Mouse (Mus musculus): Measurements from ENCODE around the gene Spc25.

Gene Spc25

GRCm38 (mm10) chr2:69205791-69206351 lies at the start of gene Spc25:
TSS of gene Spc25 (minus strand) at chr2:69206194.
- DNase-seq (ENCODE audit: low spot score in 2 of 2): peak; percentile 85 to 90

GRCm38 (mm10) chr2:69248221-69248755 lies 42.3 kb upstream of the Spc25 start:
- DNase-seq (ENCODE audit: low spot score in 2 of 2): no peak

- DNase-seq (ENCODE audit: low spot score in 2 of 2): no peak
Observed at GRCm38 (mm10) chr2:69247081-69247480, 41.1 kb upstream of the Spc25 start.

- no peak for DNase-seq (ENCODE audit: low spot score in 2 of 2)
Observed at GRCm38 (mm10) chr2:69244924-69245323, 38.9 kb upstream of the Spc25 start.

- DNase-seq (ENCODE audit: low spot score in 2 of 2): no peak
Observed at GRCm38 (mm10) chr2:69239315-69239714, 33.3 kb upstream of the Spc25 start.

- DNase-seq (ENCODE audit: low spot score in 2 of 2): no peak
Observed at GRCm38 (mm10) chr2:69234976-69235678, 29.1 kb upstream of the Spc25 start.

- no peak for DNase-seq (ENCODE audit: low spot score in 2 of 2)
Observed at GRCm38 (mm10) chr2:69232101-69232500, 26.1 kb upstream of the Spc25 start.

- DNase-seq (ENCODE audit: low spot score in 2 of 2): no peak
Observed at GRCm38 (mm10) chr2:69230137-69230536, 24.1 kb upstream of the Spc25 start.

- DNase-seq (ENCODE audit: low spot score in 2 of 2): no peak
Observed at GRCm38 (mm10) chr2:69228635-69229034, 22.6 kb upstream of the Spc25 start.

GRCm38 (mm10) chr2:69226876-69227275 lies 20.9 kb upstream of the Spc25 start:
- DNase-seq (ENCODE audit: low spot score in 2 of 2): no peak

- no peak for DNase-seq (ENCODE audit: low spot score in 2 of 2)
Observed at GRCm38 (mm10) chr2:69224724-69225123, 18.7 kb upstream of the Spc25 start.

GRCm38 (mm10) chr2:69222815-69223214 lies 16.8 kb upstream of the Spc25 start:
- DNase-seq (ENCODE audit: low spot score in 2 of 2): no peak

- DNase-seq (ENCODE audit: low spot score in 2 of 2): no peak
Observed at GRCm38 (mm10) chr2:69221868-69222416, 15.9 kb upstream of the Spc25 start.

- no peak for DNase-seq (ENCODE audit: low spot score in 2 of 2)
Observed at GRCm38 (mm10) chr2:69215242-69215641, 9.2 kb upstream of the Spc25 start.

GRCm38 (mm10) chr2:69212652-69213051 lies 6.7 kb upstream of the Spc25 start:
- no peak for DNase-seq (ENCODE audit: low spot score in 2 of 2)

- DNase-seq (ENCODE audit: low spot score in 2 of 2): no peak
Observed at GRCm38 (mm10) chr2:69210773-69211172, 4.8 kb upstream of the Spc25 start, which contains the start of gene G6pc2. TSS of gene G6pc2 (plus strand) at chr2:69211073.

- no peak for DNase-seq (ENCODE audit: low spot score in 2 of 2)
Observed at GRCm38 (mm10) chr2:69209684-69210083, 3.7 kb upstream of the Spc25 start.

- DNase-seq (ENCODE audit: low spot score in 2 of 2): no peak
Observed at GRCm38 (mm10) chr2:69206523-69206922, 529 bp upstream of the Spc25 start.

- DNase-seq (ENCODE audit: low spot score in 2 of 2): no peak
Observed at GRCm38 (mm10) chr2:69205185-69205584, 809 bp downstream of the Spc25 start.

- no peak for DNase-seq (ENCODE audit: low spot score in 2 of 2)
Observed at GRCm38 (mm10) chr2:69193555-69193954, 12.4 kb downstream of the Spc25 start.

- DNase-seq (ENCODE audit: low spot score in 2 of 2): no peak
Observed at GRCm38 (mm10) chr2:69191059-69191458, 14.9 kb downstream of the Spc25 start.

- no peak for DNase-seq (ENCODE audit: low spot score in 2 of 2)
Observed at GRCm38 (mm10) chr2:69189222-69189621, 16.8 kb downstream of the Spc25 start.

GRCm38 (mm10) chr2:69188732-69189131 lies 17.3 kb downstream of the Spc25 start:
- DNase-seq (ENCODE audit: low spot score in 2 of 2): no peak

All from urinary bladder, postnatal 36 days (tissue).